Mouse (Mus musculus) NIH3T3 (cell line): ENCODE results near the gene Atp6v1b1.

Experiments
- DNase-seq: peaks from one replicate; pipeline ENCODE4 v3.0.0-alpha.2; 2012; ENCODE audit warnings: low read depth

Gene Atp6v1b1

DNA sequence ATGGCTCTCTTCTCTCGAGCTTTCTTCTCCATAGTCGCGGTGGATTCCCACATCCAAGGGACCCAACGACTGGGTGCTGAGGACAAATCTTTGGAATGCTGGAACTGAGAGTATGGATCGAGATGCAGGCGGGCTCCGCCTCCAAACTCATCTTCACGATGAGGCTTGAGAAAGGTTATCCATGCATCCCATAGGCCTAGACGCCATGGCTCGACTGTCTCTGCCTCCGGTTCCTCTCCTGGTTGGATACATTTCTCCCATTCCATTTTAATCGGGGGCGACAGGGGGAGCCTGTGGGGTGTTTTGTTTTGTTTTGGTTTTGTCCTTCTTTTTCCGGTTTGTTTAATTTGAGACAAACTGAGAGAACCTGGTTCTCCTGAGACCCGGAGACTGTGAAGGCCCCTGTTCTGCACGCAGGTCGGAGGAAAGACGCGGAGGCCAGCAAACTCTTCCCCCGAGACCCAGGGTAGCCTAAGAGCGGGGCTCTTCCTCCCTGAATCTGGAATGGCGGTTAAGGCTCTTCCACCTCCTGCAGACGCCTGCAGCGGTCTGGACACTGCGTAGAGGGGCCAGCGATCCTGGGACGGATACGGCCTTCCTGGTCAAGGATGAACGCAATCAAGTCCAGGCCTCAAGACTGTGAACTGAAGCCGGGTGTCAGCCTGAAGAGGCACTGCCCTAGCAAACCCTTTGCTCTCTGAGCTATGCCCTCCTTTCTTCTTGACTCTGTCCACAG is 27.2 kb upstream of the Atp6v1b1 start:
- no peak for DNase-seq

DNA sequence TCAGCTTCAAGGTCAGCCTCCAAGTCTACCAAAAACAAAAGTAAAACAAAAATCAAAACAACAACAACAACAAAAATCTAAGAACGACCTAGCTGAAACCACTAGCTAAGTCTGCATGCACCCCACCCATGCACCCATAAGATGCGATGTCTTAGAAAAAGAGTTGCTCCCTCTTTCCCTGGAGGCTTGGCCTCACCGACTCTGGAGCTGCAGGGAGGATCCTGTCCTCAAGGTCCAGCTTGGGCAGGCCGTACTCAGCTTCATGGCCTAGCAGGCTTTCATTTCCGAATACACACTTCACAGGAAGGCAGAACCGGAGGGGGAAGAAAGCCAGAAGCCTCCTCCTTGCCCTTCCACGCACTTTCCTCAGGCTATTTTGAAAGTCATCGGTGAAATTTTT is 25.8 kb upstream of the Atp6v1b1 start:
- no peak for DNase-seq

DNA sequence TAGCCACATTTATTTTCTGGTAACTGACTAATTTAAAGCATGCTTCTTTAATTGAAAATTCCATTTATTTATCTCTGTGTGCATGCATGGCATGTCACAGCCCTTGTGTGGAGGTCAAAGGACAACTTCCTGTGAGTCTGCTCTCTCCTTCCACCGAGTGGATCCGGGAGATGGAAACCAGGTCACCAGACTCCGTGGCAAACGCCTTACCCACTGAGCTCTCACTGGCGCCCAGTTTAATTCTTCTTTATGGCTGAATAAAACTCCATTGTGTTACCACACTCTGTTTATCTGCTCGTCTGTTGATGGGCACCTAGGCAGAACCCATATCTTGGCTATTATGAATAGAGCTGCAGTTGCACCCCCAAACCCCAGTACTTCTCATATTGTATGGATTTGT is 20.3 kb upstream of the Atp6v1b1 start:
- DNase-seq = no peak

DNA sequence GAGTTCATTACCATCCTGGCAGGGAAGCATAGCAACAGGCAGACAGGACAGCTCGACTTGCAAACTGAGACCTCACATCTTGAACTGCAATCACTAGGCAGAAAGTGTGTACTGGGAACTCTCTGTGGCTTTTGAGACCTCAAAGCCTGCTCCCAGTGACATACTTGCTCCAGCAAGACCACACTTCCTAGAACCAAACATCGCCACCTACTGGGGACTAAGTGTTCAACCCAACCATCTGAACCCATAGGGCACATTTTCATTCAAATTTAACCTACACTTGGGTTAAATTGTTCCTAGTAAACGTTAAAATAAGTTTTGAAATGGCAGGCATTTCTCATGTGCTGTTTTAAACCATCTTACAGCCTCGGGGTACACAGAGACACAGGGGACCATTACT is 15.6 kb upstream of the Atp6v1b1 start:
- DNase-seq = peak; percentile 33

DNA sequence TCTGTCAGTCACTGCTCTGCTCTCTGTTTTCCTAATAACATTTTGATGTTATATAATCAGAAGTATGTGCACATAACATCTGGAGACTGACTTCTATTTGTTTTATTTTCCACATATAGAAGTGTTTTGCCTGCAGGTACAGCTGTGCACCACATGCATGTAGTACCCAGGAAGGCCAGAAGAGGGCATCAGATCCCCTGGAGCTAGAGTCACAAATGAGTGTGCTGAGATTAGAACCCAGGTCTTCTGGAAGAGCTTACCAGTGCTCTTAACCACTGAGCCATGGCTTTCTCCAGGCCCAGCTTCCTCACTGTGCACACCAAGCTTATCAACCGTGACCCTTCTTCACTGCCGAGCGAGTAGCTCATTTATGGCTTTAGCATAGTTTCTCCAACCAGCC is 14.3 kb upstream of the Atp6v1b1 start:
- peak; percentile 59 for DNase-seq

DNA sequence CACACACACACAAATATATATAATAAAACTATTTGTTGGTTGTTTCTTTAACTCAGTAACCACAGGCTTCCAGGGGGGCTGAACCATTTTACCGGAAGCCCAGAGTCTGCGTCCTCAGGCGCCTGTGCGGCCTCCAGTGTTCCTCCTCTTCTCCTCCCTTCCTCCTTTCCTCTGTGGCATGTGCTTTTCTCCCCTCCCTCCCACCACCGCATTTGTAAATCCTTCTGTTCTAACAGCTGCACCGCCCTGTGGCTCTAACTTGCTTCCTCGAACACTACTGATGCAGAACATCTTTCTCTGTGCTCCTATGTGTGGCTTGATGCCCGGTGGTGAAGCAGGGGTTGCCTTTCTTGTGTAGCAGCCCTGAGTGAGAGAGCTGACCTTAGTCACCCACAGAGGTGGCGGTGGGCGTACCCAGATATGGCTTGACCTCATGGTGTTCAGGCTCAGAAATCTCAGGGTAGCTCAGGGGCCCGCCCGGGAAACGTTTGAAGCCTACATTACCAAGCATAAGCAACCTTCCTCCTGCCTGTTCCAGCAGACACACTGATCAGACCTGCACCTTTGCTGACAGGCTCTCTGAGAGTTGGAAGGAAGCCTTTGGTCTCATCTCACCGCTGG is 13.3 kb upstream of the Atp6v1b1 start:
- DNase-seq = no peak

DNA sequence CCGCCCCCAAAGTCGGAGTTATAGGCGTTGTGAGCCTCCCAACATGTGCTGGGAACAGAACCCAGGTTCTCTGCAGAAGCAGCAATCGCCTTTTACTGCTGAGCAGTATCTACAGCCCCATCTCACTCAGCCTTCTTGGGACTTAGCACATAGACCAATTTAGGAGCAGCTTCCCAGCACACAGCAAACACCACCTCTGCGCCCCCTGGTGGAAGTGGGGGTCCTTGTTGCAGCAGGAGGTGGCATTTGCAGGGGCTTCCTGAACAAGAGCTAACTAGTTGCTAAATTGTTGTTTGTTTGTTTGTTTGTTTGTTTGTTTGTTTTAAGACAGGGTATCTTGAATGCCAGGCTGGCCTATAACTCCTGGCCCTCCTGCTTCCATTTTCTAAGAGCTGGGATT is 11.7 kb upstream of the Atp6v1b1 start:
- DNase-seq = peak; percentile 87

DNA sequence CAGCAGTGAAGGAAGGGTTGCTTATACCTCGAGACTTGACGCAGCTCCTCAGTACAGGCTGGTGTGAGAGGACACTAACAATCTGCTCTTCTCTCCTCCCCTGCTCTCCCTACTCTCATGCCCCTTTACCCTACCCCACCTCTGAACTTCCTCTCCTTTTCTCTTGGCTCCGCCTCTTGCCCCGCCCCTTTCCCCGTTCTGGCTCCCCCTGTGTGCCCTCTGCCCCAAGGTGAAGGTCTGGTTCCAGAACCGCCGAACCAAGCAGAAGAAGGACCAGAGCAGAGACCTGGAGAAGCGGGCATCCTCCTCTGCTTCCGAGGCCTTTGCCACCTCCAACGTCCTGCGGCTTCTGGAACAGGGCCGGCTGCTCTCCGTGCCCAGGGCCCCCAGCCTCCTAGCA is 5.5 kb upstream of the Atp6v1b1 start:
- no peak for DNase-seq

DNA sequence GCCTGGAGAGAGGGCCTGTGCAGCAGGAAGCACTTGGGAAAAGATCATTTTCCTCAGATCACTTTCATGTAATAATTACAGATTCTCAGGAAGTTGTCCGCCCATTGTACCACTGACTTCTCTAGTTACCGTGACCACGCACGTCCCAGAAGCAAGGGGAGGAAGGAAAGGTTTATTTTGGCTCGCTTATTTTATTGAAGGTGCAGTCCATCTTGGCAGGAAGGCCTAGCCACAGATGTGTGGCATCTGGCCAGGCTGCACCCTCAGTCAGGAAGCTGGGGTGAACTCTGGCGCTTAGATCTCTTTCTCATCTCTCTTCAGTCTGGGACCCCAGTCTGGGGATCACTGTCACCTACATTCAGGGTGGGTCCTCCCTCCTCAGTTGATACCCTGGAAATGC is 4.2 kb upstream of the Atp6v1b1 start:
- DNase-seq = no peak

DNA sequence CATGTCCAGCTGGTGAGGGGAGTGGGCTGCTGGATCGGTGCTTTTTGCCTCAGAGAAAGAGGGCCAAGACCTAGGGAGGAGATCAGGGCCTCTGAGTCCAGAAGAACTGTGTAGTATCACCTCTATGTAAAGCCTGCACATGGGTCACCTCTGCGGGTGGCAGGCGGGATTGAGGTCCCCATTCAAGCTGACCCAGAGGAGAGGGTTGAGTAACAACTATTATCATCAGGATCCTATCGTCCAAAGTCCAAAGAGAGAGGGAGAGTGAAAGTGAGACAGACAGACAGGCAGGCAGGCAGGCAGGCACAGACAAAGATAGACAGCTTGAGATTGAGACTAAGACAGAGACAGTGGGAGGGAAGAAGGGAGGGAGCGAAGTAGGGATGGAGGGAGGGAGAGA is 422 bp downstream of the Atp6v1b1 start:
- DNase-seq = no peak

DNA sequence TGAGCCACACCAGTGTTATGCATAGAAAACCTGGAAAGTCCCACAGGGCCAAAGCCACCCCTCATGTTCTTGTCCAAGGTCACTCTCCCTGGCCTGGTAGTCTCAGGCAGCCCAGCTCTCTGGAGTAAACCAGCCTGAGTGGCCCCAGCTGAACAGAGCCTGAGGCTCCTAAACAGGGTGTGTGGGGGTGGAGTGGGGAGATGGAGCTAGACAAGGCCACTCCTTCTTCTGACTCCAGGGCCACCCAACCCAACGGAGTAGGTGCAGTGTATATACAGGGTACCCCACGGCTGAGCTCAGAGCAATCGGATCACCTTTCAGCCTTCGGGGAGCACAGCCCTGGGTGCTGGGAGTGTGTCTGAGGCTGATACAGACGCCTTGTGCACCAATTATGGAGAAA is 1.3 kb downstream of the Atp6v1b1 start:
- DNase-seq = no peak

DNA sequence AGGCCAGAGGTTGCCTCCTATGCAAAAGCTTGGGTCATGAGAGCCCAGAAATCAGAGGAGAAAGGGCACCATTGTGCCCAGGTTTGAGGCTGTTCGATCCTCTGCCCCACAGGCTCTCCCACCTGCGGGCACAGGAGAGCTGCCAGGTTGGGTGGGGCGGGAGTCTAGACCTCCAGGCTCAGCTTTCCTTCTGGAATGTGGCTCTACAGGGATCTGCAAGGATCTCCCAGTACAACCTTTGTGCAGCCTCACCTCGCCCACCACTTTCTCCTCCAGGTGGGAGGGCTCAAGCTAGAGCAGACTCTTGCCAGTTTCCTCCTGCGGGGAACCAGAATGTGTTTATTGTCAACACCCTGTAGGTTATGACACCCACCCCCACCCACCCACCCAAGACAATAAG is 1.8 kb downstream of the Atp6v1b1 start:
- DNase-seq = no peak

DNA sequence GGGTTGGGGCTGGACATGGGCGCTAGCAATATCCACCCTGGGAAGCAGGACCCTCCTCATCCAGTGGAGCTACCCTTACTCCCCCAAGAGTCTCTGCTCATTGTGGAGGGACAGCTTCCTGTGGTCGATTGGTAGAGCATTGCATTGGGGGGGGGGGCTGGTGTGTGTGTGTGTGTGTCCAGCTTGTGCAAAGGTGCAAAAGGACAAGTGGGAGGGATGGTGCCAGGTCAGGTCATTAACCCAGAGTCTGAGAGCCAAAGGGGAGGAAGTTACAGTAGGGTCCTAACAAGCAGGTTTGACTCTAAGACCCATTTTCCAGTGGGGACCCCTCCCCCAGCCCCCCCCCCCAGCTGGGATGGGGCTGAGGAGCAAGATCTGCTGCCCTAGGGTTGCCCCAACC is 2.7 kb downstream of the Atp6v1b1 start:
- no peak for DNase-seq

DNA sequence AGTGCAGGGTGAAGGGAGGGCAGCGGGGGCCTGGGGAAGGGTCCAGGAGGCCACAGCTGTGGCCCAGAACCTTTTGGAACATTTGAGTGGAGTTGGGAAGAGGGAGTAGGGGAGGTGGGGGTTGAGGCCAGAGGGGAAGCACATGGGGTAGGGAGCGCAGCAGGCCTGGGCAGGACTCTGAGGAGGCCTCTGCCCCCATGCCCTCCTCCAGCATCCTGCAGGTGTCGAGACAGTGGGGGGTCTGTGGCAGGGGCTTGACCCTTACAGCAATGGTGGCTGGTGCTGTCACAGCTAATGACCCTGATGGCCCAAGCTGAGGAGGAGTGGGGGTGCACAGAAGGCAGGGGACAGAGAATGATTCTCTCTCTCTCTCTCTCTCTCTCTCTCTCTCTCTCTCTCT is 6.5 kb downstream of the Atp6v1b1 start:
- DNase-seq = no peak

DNA sequence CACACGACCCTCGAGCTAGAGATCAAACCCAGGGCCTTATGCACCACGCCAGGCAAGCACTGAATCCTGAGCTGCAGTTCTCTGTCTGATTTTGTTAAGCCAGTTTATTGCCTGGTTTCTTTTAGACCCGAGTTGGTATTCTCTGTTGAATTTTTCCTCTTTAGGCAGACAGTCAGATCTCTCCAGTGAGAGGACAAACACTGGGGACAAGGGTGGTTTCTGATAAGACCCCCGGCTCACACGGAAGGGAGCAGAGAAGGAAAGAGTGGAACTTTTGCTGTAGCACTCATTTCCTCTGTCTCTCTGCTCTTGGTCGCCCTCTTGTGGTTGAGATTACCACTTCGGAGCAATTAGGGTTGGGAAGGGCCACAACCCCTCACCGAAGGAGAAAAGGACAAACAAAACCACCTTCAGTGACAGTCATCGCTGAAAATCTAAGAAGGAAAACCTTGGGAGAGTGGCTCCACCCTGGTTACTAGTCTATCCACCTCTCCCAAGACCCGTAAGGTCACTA is 7.4 kb downstream of the Atp6v1b1 start:
- DNase-seq = peak; percentile 85

DNA sequence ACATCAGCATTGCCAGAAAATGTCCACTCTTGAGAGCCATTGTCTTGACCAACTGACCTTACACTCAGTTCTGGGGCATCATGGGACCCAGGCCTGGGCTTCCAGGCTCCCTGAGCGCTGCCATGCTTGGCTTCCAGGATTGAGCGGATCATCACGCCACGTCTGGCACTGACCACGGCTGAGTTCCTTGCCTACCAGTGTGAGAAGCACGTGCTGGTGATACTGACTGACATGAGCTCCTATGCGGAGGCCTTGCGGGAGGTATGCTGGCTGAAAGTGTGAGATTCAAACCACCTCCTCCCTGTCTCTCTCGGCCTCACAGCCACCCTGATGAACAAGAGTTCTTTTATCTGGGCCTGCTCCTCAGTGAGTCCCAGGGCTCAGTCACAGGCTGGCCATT is 13.3 kb downstream of the Atp6v1b1 start:
- DNase-seq = no peak

DNA sequence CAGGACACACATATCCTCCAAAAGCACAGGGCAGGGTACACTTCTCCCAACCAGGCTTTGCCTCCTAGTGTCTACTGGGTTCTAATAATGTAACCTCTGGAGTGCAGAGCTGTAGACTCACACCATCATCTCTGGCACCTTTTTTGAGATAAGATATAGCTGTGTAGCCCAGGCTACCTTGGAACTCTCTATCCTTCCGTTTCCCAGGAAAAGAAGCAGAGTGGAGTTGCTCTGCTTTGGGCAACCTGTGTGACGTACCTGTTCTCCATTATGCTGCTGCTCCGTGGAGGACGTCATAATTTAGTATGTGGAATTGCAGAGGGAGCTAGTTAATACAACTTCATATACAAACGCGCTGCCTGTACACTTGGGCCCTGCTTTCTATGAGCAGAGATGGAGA is 19.6 kb downstream of the Atp6v1b1 start, which contains the start of gene Ankrd53:
TSS of gene Ankrd53 (plus strand) at position 301 of the 400 bp plus-strand sequence.
- no peak for DNase-seq

DNA sequence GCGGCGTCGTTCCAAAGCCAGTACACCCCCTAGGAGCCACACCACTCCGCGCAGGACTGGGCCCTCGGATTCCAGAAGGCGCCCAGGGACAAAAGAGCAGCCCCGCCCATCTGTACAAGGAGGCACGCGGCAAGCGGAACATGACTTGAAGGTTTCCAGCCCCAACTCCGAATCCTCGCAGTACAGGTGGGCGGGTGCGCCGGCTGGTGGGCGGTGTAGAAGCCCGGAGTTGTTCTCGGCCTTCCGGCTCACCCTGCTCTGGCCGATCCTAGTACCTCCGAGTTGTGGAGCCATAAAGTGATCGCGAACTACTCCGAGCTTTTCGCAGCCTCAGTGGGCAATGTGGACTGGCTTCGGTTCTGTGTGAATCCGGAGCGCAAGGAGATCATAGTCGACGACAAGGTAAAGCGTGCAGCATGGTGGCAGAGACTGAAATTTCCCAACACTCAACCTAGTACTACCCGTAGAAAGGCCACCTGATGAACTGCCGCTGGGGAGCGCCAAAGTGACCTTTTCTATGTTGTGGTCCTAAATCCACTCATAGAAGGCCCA is 20.2 kb downstream of the Atp6v1b1 start:
- DNase-seq = no peak

DNA sequence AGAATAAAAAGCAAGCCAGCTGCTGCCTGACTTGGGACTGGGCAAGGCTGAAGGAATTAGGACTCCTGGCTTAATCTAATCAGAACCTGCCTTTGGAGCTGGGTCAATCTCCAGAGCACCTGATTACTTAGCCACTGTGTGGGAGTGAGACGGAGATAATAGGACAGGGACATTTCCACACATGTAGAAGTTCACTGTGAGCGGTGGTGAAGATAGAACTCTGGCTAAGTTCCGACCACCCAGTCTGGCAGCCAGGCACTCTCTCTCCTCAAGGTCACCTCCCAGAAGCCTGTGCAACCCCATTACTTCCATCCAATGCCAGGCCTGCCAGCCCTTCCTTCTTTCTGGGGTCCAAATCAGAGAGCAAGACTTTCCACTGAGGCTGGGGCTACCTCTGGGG is 24.2 kb downstream of the Atp6v1b1 start:
- DNase-seq = no peak

DNA sequence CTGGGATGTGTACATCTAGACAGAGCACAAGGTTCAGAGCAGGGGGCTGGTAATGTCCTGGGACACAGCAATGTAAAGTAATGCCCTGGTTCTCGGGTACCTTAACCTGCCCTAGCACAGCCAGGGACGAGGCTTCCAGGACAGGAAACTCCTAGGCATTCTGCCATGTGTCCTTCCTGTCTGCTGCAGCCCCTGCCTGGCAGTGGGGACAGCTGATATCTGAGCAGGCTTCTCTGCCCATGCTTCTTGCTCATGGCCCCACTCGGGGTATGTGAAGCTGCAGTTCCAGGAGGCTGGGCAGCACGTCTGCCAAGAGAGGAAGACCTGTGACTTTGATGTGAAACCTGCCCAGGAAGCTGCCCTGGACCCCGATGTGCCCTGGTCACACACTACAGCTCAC is 25.7 kb downstream of the Atp6v1b1 start:
- DNase-seq = no peak

DNA sequence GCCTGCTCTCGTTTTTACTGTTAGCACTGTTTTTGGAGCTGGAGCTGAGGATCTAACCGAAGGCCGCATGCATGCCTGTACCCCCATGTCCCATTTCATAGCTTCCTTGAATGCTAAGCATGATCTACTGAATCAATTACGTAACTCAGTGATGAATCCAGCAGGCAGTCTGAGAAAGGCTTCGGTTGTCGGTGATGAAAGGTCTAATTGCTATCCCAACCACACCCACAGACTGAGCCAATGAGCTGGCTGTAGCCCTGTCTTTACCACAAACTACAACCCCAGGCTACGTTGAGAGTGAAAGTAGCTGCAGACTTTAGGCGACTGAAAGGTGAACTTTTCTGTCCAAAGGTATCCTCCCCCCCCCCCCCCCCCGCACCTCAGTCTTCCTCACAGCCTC is 31.3 kb downstream of the Atp6v1b1 start:
- DNase-seq = peak; percentile 76

DNA sequence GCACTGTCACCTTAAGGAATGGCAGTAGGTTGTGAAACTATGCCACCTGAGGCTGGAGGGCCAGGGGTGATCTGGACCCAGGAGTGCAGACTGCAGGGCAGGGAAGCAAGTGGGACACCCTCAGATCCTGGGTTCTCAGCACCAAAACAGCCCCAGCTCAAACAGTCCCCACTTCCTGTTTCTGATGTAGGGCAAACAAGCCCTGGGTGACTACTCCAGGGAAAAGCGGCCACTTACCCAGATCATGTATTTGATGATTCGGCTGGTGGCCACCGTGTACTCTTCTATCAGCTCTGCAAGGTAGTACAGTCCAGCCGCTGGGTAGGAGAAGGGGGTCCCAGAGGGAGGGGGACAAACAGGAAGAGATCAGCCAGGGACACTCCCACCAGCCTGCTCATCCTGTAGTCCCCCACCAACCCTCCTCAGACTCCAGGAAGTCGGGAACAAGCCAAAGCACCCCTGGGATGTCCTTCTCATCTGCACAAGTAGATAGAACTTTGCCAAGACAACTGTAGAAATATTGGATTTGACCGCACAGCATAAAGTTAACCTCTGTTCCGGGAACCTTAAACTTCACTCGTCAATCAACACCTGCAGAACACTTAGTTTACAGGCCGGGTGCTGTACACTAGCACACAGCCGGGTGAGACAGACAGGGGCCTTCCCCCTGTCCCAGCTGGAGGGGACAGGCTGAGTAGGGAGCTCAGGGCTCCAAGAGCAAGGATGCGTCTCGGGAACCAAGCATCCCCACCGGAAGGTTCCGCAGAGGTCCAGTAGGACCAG is 32.2 kb downstream of the Atp6v1b1 start:
- DNase-seq = no peak
